Mouse (Mus musculus) heart, embryonic 12.5 days (tissue): Measurements from ENCODE around the gene Cd151. TPM values are rescaled to one million over a fixed set of nuclear protein-coding genes. Genes with fewer than 3 reads are reported as not detected.
A peak's percentile ranks its signal among the peaks of the same experiment; 100 is the strongest.

Experiments used
- ATAC-seq: fragments of 200-750 bp; cut with Nextera tagmentation; 2 replicates; pipeline ENCODE4 v1.8.0; 2017; ENCODE audit warnings: moderate TSS enrichment, moderate library complexity; ENCODE audit not compliant: insufficient number of reproducible peaks, low FRiP score
- H3K27ac ChIP-seq: fragments of 300-500 bp; sonication (generic); 2 replicates; pipeline ENCODE4 v1.5.1; 2016; ENCODE audit warnings: mild to moderate bottlenecking, moderate library complexity; ENCODE audit not compliant: poor library complexity, severe bottlenecking
- H3K27me3 ChIP-seq: fragments of 300-500 bp; sonication (generic); replicated peaks from 2 replicates; pipeline ENCODE4 v1.6.1; 2016; ENCODE audit warnings: mild to moderate bottlenecking, moderate library complexity
- H3K36me3 ChIP-seq: fragments of 300-500 bp; sonication (generic); 2 replicates; pipeline ENCODE4 v1.6.1; 2016; ENCODE audit warnings: mild to moderate bottlenecking, moderate library complexity
- H3K4me1 ChIP-seq: fragments of 300-500 bp; sonication (generic); replicated peaks from 2 replicates; pipeline ENCODE4 v1.6.1; 2016; ENCODE audit warnings: mild to moderate bottlenecking
- H3K4me2 ChIP-seq: fragments of 300-500 bp; sonication (generic); 2 replicates; pipeline ENCODE4 v1.6.1; 2016; ENCODE audit warnings: mild to moderate bottlenecking, moderate library complexity
- H3K4me3 ChIP-seq: fragments of 300-500 bp; sonication (generic); 2 replicates; pipeline ENCODE4 v1.5.1; 2016; ENCODE audit warnings: mild to moderate bottlenecking
- H3K9ac ChIP-seq: fragments of 300-500 bp; sonication (generic); 2 replicates; pipeline ENCODE4 v1.6.1; 2016; ENCODE audit warnings: mild to moderate bottlenecking, moderate library complexity
- H3K9me3 ChIP-seq: fragments of 300-500 bp; sonication (generic); replicated peaks from 2 replicates; pipeline ENCODE4 v1.6.1; 2016; ENCODE audit warnings: mild to moderate bottlenecking, moderate library complexity
- WGBS: fragments of 180-500 bp; shearing (Covaris S2); methylation state at CpG from one replicate; pipeline ENCODE4 v1.1.7; 2016; 5-methylcytosine and 5-hydroxymethylcytosine counted together
- polyA plus RNA-seq: library from polyadenylated mRNA; unstranded; fragments of >200 nt; fragmentation: Nextera tagmentation; extraction: Ambion mirVana; gene quantifications from 2 replicates; pipeline ENCODE4 v1.2.1, GENCODE M21; 2016

The Cd151 gene
- 27.4 and 30.6 TPM in 2 replicates for polyA plus RNA-seq

- no peaks in the 10 kb centered on the region for H3K9me3 ChIP-seq
- peak within 1 kb of the TSS; percentile 93 for H3K4me2 ChIP-seq
- H3K4me1 ChIP-seq, result peaks cover 66% of the 10 kb centered on the region
- peak within 1 kb of the TSS; percentile 73 for H3K4me3 ChIP-seq
- WGBS, result under 1% methylated on average over 52 of the region's 52 CpGs
- peak; percentile 87 for ATAC-seq
- peaks cover 31% of the 10 kb centered on the region for H3K36me3 ChIP-seq
- H3K27ac ChIP-seq, result peak within 1 kb of the TSS; percentile 99
- peaks cover 36% of the 10 kb centered on the region for H3K27me3 ChIP-seq
- peak within 1 kb of the TSS; percentile 87 for H3K9ac ChIP-seq
Measured at GRCm38 (mm10) chr7:141467230-141468030, at the start of gene Cd151. Gene Cd151 (plus strand): TSS chr7:141467392.

GRCm38 (mm10) chr7:141417731-141418681 lies 49.2 kb upstream of the Cd151 start:
- H3K4me1 ChIP-seq, result peaks cover 4% of the 10 kb centered on the region
- H3K9ac ChIP-seq, result no peak overlapping the region
- no peaks in the 10 kb centered on the region for H3K36me3 ChIP-seq
- H3K4me3 ChIP-seq, result no peak overlapping the region
- no peak for ATAC-seq
- 60% methylated on average over 8 of the region's 8 CpGs for WGBS
- no peak overlapping the region for H3K27ac ChIP-seq
- no peaks in the 10 kb centered on the region for H3K9me3 ChIP-seq
- H3K4me2 ChIP-seq, result no peak overlapping the region
- H3K27me3 ChIP-seq, result 0 out of 2 replicates have a peak, but pooled peaks cover 7% of the 10 kb centered on the region

- 66% methylated on average over 7 of the region's 7 CpGs for WGBS
- no peak overlapping the region for H3K9ac ChIP-seq
- H3K27me3 ChIP-seq, result 0 out of 2 replicates have a peak, but pooled peaks cover 7% of the 10 kb centered on the region
- no peak for ATAC-seq
- H3K27ac ChIP-seq, result no peak overlapping the region
- H3K36me3 ChIP-seq, result no peaks in the 10 kb centered on the region
- no peak overlapping the region for H3K4me2 ChIP-seq
- no peak overlapping the region for H3K4me3 ChIP-seq
- H3K9me3 ChIP-seq, result no peaks in the 10 kb centered on the region
- no peaks in the 10 kb centered on the region for H3K4me1 ChIP-seq
Measured at GRCm38 (mm10) chr7:141418970-141419369, 48.2 kb upstream of the Cd151 start.

GRCm38 (mm10) chr7:141420030-141420702 lies 47.0 kb upstream of the Cd151 start:
- ATAC-seq, result no peak
- H3K4me1 ChIP-seq, result no peaks in the 10 kb centered on the region
- H3K4me2 ChIP-seq, result no peak overlapping the region
- H3K27me3 ChIP-seq, result peaks cover 7% of the 10 kb centered on the region; the same call in 1 of the 2 replicates
- H3K9ac ChIP-seq, result no peak overlapping the region
- no peaks in the 10 kb centered on the region for H3K36me3 ChIP-seq
- 66% methylated on average over 9 of the region's 9 CpGs for WGBS
- H3K9me3 ChIP-seq, result no peaks in the 10 kb centered on the region
- no peak overlapping the region for H3K4me3 ChIP-seq
- no peak overlapping the region for H3K27ac ChIP-seq

- Histone ChIP-seq H3K27ac (no peak overlapping the region), H3K9ac (no peak overlapping the region), H3K4me2 (no peak overlapping the region), H3K4me3 (no peak overlapping the region), H3K4me1 (peaks cover 8% of the 10 kb centered on the region), H3K27me3 (peaks cover under 1% of the 10 kb centered on the region), H3K36me3 (no peaks in the 10 kb centered on the region), H3K9me3 (no peaks in the 10 kb centered on the region)
- 63% methylated on average over 4 of the region's 4 CpGs for WGBS
- no peak for ATAC-seq
Measured at GRCm38 (mm10) chr7:141423811-141424210, 43.4 kb upstream of the Cd151 start.

GRCm38 (mm10) chr7:141426948-141427730 lies 40.1 kb upstream of the Cd151 start:
- Histone ChIP-seq H3K36me3 (peaks cover 19% of the 10 kb centered on the region), H3K4me2 (no peak overlapping the region), H3K4me3 (no peak overlapping the region), H3K4me1 (peaks cover 27% of the 10 kb centered on the region), H3K9ac (no peak overlapping the region), H3K9me3 (no peaks in the 10 kb centered on the region), H3K27me3 (no peaks in the 10 kb centered on the region; the same call in none of the 2 replicates), H3K27ac (no peak overlapping the region)
- WGBS, result 78% methylated on average over 12 of the region's 12 CpGs
- no peak for ATAC-seq

- H3K4me2 ChIP-seq, result peak overlapping the region; percentile 64
- peaks cover 34% of the 10 kb centered on the region for H3K36me3 ChIP-seq
- 51% methylated on average over 5 of the region's 5 CpGs for WGBS
- no peak for ATAC-seq
- H3K27me3 ChIP-seq, result no peaks in the 10 kb centered on the region; the same call in none of the 2 replicates
- H3K9me3 ChIP-seq, result no peaks in the 10 kb centered on the region
- peak overlapping the region; percentile 36 for H3K4me3 ChIP-seq
- H3K27ac ChIP-seq, result no peak overlapping the region; the same call in 1 of the 2 replicates
- H3K9ac ChIP-seq, result no peak overlapping the region
- peaks cover 30% of the 10 kb centered on the region for H3K4me1 ChIP-seq
Measured at GRCm38 (mm10) chr7:141428701-141429100, 38.5 kb upstream of the Cd151 start.

GRCm38 (mm10) chr7:141429310-141429709 lies 37.9 kb upstream of the Cd151 start, which contains the start of gene Cend1:
Gene Cend1 (minus strand): TSS chr7:141429491.
- H3K9ac ChIP-seq, result peak within 1 kb of the TSS; percentile 46
- H3K36me3 ChIP-seq, result peaks cover 38% of the 10 kb centered on the region
- peak within 1 kb of the TSS; percentile 69 for H3K27ac ChIP-seq
- WGBS, result 3% methylated on average over 19 of the region's 19 CpGs
- H3K4me1 ChIP-seq, result peaks cover 36% of the 10 kb centered on the region
- peak; percentile 52 for ATAC-seq
- no peaks in the 10 kb centered on the region; the same call in none of the 2 replicates for H3K27me3 ChIP-seq
- H3K4me2 ChIP-seq, result peak within 1 kb of the TSS; percentile 64
- no peaks in the 10 kb centered on the region for H3K9me3 ChIP-seq
- peak within 1 kb of the TSS; percentile 36 for H3K4me3 ChIP-seq

- WGBS, result 45% methylated on average over 9 of the region's 9 CpGs
- Histone ChIP-seq H3K4me3 (no peak overlapping the region), H3K27ac (peak overlapping the region; percentile 69), H3K9me3 (no peaks in the 10 kb centered on the region), H3K9ac (peak overlapping the region; percentile 45), H3K36me3 (peaks cover 38% of the 10 kb centered on the region), H3K27me3 (no peaks in the 10 kb centered on the region; the same call in 1 of the 2 replicates), H3K4me2 (peak overlapping the region; percentile 64), H3K4me1 (peaks cover 43% of the 10 kb centered on the region)
- 0 out of 2 replicates have a peak, but pooled peaks have one; percentile 31 for ATAC-seq
Measured at GRCm38 (mm10) chr7:141429840-141430584, 37.2 kb upstream of the Cd151 start.
